Mouse (Mus musculus): Measurements from ENCODE around the gene Lrrc10.

GRCm38 (mm10) chr10:117069109-117069508 lies 24.0 kb downstream of the Lrrc10 start:
- TF ChIP-seq CHD2 (IDR thresholded peaks at IDR 0.05; ENCODE audit: low read depth, low read length) (no peak), ZC3H11A (IDR thresholded peaks at IDR 0.05; ENCODE audit: borderline replicate concordance, low read depth, low read length) (no peak)

Measured in ES-E14 (cell line).